Mouse (Mus musculus) kidney, adult 2 months (tissue): ENCODE data around the gene Prpf31. TPM values are rescaled to one million over a fixed set of nuclear protein-coding genes. Genes with fewer than 3 reads are reported as not detected.
"Not testable (repeated sequence)": the region's sequence is repeated elsewhere in the genome, so short reads cannot be mapped to it uniquely, and the experiment has no call there.

ENCODE experiments used
- DNase-seq: peaks from one replicate; pipeline ENCODE4 v3.0.0; 2021
- H3K27ac ChIP-seq: fragments of 200-500 bp; 2 replicates; pipeline ENCODE4 v1.5.1; 2012; ENCODE audit warnings: low read depth, low read length, control low read depth, inconsistent platforms; ENCODE audit not compliant: insufficient read depth
- H3K27me3 ChIP-seq: fragments of 200-500 bp; replicated peaks from 2 replicates; pipeline ENCODE4 v1.6.1; 2012; ENCODE audit warnings: mild to moderate bottlenecking, moderate library complexity, low read length, inconsistent platforms; ENCODE audit not compliant: control insufficient read depth, insufficient read depth
- H3K36me3 ChIP-seq: fragments of 200-500 bp; 2 replicates; pipeline ENCODE4 v1.6.1; 2012; ENCODE audit warnings: mild to moderate bottlenecking, moderate library complexity, low read length, inconsistent platforms; ENCODE audit not compliant: control insufficient read depth, insufficient read depth
- H3K4me1 ChIP-seq: fragments of 200-500 bp; 2 replicates; pipeline ENCODE4 v1.6.1; 2011; ENCODE audit warnings: low read length; ENCODE audit not compliant: control insufficient read depth, insufficient read depth
- H3K4me3 ChIP-seq: fragments of 200-500 bp; 2 replicates; pipeline ENCODE4 v1.5.1; 2011; ENCODE audit warnings: mild to moderate bottlenecking, low read depth, low read length, control low read depth; ENCODE audit not compliant: insufficient read depth
- CTCF ChIP-seq: fragments of 200-500 bp; conservative IDR thresholded peaks from 2 replicates; pipeline ENCODE4 v1.5.1; 2011; ENCODE audit warnings: low read depth, mild to moderate bottlenecking, control low read depth, low read length, moderate library complexity, mixed read lengths; ENCODE audit not compliant: insufficient read depth, insufficient read length
- POLR2A ChIP-seq: fragments of 200-500 bp; IDR thresholded peaks from one replicate; pipeline ENCODE4 v1.6.1; 2011; ENCODE audit warnings: low read depth, low read length, control low read depth
- WGBS: fragments of 180-500 bp; shearing (Covaris S2); methylation state at CpG from one replicate; pipeline ENCODE4 v1.1.7; 2018; 5-methylcytosine and 5-hydroxymethylcytosine counted together
- polyA plus RNA-seq: library from polyadenylated mRNA; depleted of rRNA; stranded (reverse); fragments of >200 nt; gene quantifications from 2 replicates; pipeline ENCODE4 v1.2.3, GENCODE M21; 2012

The Prpf31 gene
- polyA plus RNA-seq, 1 experiment: 24.1 TPM

DNA sequence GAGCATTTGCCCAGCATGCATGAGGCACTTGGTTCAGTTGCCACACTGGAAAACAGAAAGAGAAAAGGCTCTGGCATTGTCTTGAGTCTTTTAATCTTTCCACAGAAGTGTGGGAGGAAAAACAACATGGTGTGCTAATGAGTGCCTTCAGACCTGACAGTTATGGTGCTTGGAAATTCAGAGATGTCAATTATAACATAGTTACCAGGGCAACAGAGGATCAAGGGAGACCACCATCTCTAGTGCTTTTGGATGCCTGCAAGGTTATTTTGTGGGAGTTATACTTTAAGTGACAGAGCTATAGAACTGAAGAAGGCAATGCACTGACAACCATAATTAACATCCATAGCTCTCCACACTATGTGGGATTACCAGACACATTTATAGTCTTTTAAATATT lies 35.9 kb upstream of the Prpf31 start:
- no peaks in the 10 kb centered on the region for H3K4me1 ChIP-seq
- no peak for TF ChIP-seq CTCF
- no peak for TF ChIP-seq POLR2A
- no peaks in the 10 kb centered on the region for H3K36me3 ChIP-seq
- H3K4me3 ChIP-seq: no peak overlapping the region
- no peaks in the 10 kb centered on the region for H3K27me3 ChIP-seq
- H3K27ac ChIP-seq: no peak overlapping the region
- no peak for DNase-seq

DNA sequence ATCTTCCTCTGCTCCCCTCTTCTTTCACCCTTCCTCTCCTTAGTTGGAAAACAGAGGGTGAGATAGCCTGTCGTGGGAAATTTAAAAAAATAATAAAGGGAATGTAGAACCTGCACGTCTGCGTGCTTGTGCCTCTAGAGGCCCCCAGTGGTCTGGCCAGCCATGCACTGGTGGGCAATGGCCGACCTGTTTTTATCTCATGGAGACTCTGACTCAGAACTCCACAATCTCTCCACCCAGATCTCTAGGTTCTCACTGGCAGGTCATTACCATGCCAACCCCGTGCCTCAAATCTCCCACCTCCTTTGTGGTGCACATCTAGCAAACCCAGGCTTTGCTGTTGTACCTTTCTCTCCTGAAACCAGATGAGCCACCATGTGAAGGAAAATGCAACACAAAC lies 35.1 kb upstream of the Prpf31 start:
- DNase-seq: no peak
- no peaks in the 10 kb centered on the region for H3K36me3 ChIP-seq
- H3K4me1 ChIP-seq: no peaks in the 10 kb centered on the region
- peak overlapping the region; percentile 32; the same call in 1 of the 2 replicates for H3K4me3 ChIP-seq
- no peaks in the 10 kb centered on the region for H3K27me3 ChIP-seq
- TF ChIP-seq POLR2A (no peak), CTCF (no peak)
- no peak overlapping the region for H3K27ac ChIP-seq
- WGBS: 15% methylated on average over 5 of the region's 5 CpGs

DNA sequence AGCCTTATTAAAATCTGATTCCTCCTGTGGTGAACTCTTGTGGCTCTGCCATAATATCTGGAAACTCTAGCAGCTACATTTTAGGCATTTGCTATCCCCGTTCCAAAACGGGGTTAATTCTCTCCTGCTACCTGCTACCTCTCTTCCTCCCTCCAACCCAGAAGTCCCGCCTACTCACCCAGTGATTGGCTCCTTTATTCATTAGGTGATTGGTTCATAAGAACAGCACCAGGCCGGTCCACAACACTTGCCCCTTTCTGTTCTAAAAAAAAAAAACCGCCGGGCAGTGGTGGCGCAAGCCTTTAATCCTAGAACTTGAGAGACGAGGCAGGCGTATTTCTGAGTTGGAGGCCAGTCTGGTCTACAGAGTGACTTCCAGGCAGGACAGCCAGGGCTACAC lies 34.6 kb upstream of the Prpf31 start:
- no peak overlapping the region for H3K27ac ChIP-seq
- no peaks in the 10 kb centered on the region for H3K27me3 ChIP-seq
- no peaks in the 10 kb centered on the region for H3K36me3 ChIP-seq
- H3K4me3 ChIP-seq: no peak overlapping the region
- no peaks in the 10 kb centered on the region for H3K4me1 ChIP-seq
- 7% methylated on average over 9 of the region's 9 CpGs for WGBS
- TF ChIP-seq CTCF (no peak), POLR2A (no peak)
- peak; percentile 76 for DNase-seq

DNA sequence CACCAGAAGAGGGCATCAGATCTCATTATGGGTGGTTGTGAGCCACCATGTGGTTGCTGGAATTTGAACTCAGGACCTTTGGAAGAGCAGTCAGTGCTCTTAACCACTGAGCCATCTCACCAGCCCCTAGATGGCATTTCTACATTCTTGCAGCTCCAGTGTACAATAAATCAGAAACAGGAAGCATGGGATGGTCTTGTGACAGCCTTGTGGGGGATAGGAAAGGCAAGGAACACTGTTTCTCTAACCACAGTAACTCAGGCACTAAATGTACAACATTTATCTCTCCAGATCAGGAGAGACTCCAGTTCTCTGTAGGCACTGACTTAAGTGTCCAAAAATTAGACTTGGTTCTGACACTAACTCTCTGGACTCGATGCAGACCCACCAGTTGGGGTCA lies 32.0 kb upstream of the Prpf31 start:
- not testable (repeated sequence) for H3K4me3 ChIP-seq, H3K27me3 ChIP-seq, H3K36me3 ChIP-seq, H3K4me1 ChIP-seq, H3K27ac ChIP-seq, DNase-seq
- 51% methylated on average over 1 of the region's 1 CpGs for WGBS

DNA sequence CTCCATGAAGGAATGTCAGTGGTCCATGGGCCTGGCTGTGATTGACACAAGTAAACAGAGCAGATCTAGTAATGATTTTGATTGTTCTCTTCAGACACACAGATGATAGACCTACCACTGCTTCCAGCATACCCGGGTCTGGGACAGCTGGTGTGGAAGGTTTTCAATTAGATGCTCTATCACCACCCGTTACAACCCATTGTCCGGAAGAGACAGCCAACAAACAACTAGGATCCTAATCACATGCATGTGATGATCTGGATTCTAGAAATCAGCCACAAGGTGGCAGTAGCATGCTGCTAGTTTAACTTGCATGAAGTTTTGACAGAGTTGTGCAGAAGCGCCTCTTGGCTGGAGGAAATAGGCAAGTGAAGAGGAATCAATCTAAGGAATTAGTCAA lies 28.7 kb upstream of the Prpf31 start:
- H3K4me1 ChIP-seq: no peaks in the 10 kb centered on the region
- H3K27me3 ChIP-seq: no peaks in the 10 kb centered on the region
- no peak for TF ChIP-seq POLR2A
- TF ChIP-seq CTCF: peak; percentile 51
- no peak overlapping the region for H3K4me3 ChIP-seq
- H3K27ac ChIP-seq: no peak overlapping the region
- DNase-seq: peak; percentile 83
- WGBS: 2% methylated on average over 4 of the region's 4 CpGs
- H3K36me3 ChIP-seq: no peaks in the 10 kb centered on the region

DNA sequence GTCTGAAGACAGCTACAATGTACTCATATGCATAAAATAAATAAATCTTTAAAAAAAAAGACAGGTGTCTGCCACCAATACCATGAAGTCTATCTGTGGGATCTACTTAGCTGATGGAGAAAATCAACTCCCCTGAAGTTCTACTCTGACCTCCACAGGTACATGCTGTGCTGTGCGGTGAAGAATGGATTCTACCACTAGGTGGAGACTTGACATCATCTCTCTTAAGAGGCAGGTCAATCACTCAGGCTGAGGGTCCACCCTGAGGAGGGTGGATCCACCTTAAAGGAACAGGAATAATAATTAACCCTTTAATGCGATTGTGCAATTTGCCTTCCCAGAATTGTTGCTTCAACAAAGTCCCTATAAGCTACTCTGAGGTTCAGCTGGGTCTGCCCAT lies 23.0 kb upstream of the Prpf31 start:
- WGBS: 16% methylated on average over 2 of the region's 2 CpGs
- no peaks in the 10 kb centered on the region for H3K4me1 ChIP-seq
- H3K4me3 ChIP-seq: no peak overlapping the region
- peak; percentile 58 for TF ChIP-seq CTCF
- no peak for TF ChIP-seq POLR2A
- no peaks in the 10 kb centered on the region for H3K36me3 ChIP-seq
- DNase-seq: peak; percentile 66
- H3K27ac ChIP-seq: no peak overlapping the region
- H3K27me3 ChIP-seq: no peaks in the 10 kb centered on the region

DNA sequence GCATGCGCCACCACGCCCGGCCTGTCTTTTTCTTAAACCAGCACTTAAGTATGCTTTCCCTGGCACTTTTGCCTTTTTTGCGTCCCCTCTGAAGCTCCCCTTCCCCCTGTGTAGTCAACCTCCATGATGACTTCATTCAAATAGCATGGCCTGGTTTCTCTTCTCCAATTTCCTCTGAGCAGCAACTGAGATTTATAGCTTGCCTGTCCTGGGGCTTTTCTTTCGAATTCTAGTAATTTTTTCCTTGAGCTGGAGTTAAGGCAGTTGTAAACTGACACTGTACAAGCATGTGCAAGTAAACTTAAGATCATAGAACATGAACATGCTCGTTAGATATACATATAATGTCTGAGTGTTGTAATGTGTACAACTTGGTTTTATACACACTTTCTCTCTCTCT lies 22.4 kb upstream of the Prpf31 start:
- Histone ChIP-seq H3K4me1 (no peaks in the 10 kb centered on the region), H3K36me3 (no peaks in the 10 kb centered on the region), H3K4me3 (no peak overlapping the region), H3K27ac (no peak overlapping the region), H3K27me3 (no peaks in the 10 kb centered on the region)
- no peak for TF ChIP-seq CTCF
- no peak for TF ChIP-seq POLR2A
- 64% methylated on average over 6 of the region's 6 CpGs for WGBS
- no peak for DNase-seq

DNA sequence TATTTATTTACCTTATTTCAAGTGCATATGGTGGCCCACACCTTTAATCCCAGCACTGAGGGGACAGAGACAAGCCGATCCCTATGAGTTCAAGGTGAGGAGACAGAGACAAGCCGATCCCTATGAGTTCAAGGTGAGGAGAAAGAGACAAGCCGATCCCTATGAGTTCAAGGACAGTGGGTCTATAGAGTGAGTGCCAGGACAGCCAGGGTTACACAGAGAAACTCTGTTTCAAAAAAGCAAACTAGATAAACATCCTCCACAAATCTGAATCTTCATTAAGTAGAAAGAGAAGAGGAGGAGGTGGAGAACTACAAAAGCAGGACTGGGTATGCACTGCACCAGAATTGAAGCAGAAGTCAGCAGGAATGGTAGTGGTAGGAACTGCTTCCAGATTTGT lies 21.1 kb upstream of the Prpf31 start:
- no peaks in the 10 kb centered on the region for H3K4me1 ChIP-seq
- DNase-seq: no peak
- WGBS: 78% methylated on average over 3 of the region's 3 CpGs
- H3K27ac ChIP-seq: no peak overlapping the region; the same call in 1 of the 2 replicates
- TF ChIP-seq CTCF: no peak
- no peaks in the 10 kb centered on the region for H3K27me3 ChIP-seq
- no peaks in the 10 kb centered on the region for H3K36me3 ChIP-seq
- no peak overlapping the region for H3K4me3 ChIP-seq
